Mouse (Mus musculus): ENCODE data around the gene Olfr1220. TPM values are rescaled to one million over a fixed set of nuclear protein-coding genes. Genes with fewer than 3 reads are reported as not detected.

Gene Olfr1220
- total and polyA plus RNA-seq, 3 experiments = not detected

GRCm38 (mm10) chr2:89093848-89094247, 12.8 kb downstream of the Olfr1220 start:
- TF ChIP-seq USF1 (IDR thresholded peaks at IDR 0.05; ENCODE audit: low read depth, low read length) = no peak
- no peak for TF ChIP-seq JUND (conservative IDR thresholded peaks at IDR 0.05; ENCODE audit: low read depth, low read length)
- no peak for TF ChIP-seq CTCF (conservative IDR thresholded peaks at IDR 0.05 in 1 of 2, IDR thresholded peaks at IDR 0.05 in 1 of 2; ENCODE audit: low read depth in 2 of 2, low read length in 2 of 2)
- no peak for TF ChIP-seq POLR2AphosphoS2 (IDR thresholded peaks at IDR 0.05; ENCODE audit: low read depth, low read length)
- no peak for TF ChIP-seq UBTF (IDR thresholded peaks at IDR 0.05; ENCODE audit: low read depth, low read length)
- TF ChIP-seq TBP (conservative IDR thresholded peaks at IDR 0.05; ENCODE audit: low read depth, low read length) = no peak
- no peak for TF ChIP-seq SIN3A (IDR thresholded peaks at IDR 0.05; ENCODE audit: low read length)
- no peak for TF ChIP-seq MYC (IDR thresholded peaks at IDR 0.05; ENCODE audit: low read depth, low read length)
- no peak for TF ChIP-seq KAT2A (IDR thresholded peaks at IDR 0.05; ENCODE audit: insufficient replicate concordance, low read length)
- TF ChIP-seq USF2 (conservative IDR thresholded peaks at IDR 0.05; ENCODE audit: low read depth, low read length) = no peak
- TF ChIP-seq ZKSCAN1 (IDR thresholded peaks at IDR 0.05; ENCODE audit: borderline replicate concordance, low read depth, low read length) = no peak
- no peak for TF ChIP-seq ZC3H11A (IDR thresholded peaks at IDR 0.05; ENCODE audit: low read depth, low read length)
- no peak for TF ChIP-seq MAX (IDR thresholded peaks at IDR 0.05; ENCODE audit: low read length)
- no peak for DNase-seq (ENCODE audit: extremely low read depth)
- Histone ChIP-seq H3K9me3 (replicated peaks; ENCODE audit: low read length) (peaks cover 24% of the 10 kb centered on the region), H3K4me2 (ENCODE audit: insufficient read depth, low read depth, poor library complexity, severe bottlenecking) (no peak overlapping the region), H3K9ac (ENCODE audit: insufficient read depth, low read depth) (no peak overlapping the region), H3K27ac (ENCODE audit: insufficient read depth, low read depth) (no peak overlapping the region), H3K79me2 (replicated peaks; ENCODE audit: control insufficient read depth, extremely low read depth, insufficient read depth, poor library complexity, severe bottlenecking) (no peaks in the 10 kb centered on the region), H3K36me3 (replicated peaks in 1 of 2; ENCODE audit: control insufficient read depth in 1 of 2, insufficient read depth in 1 of 2, low read length in 1 of 2) (no peaks in the 10 kb centered on the region), H3K4me3 (replicated peaks in 1 of 3; ENCODE audit: low read depth in 2 of 3, low read length in 2 of 3, poor library complexity in 1 of 3) (no peak overlapping the region), H3K27me3 (replicated peaks) (no peaks in the 10 kb centered on the region), H3K4me1 (ENCODE audit: control insufficient read depth in 1 of 2, insufficient read depth in 2 of 2) (no peaks in the 10 kb centered on the region)
- in situ Hi-C loops (cut with MboI; ENCODE audit: low pct_ligation_motif_present, low pct_unique_long_range_greater_than_20kb, low sequenced_read_pairs) = no loop called here
- dilution Hi-C loops (cut with MboI; ENCODE audit: extremely low pct_ligation_motif_present, extremely low pct_unique_long_range_greater_than_20kb, low sequenced_read_pairs) = no loop called here

DNA sequence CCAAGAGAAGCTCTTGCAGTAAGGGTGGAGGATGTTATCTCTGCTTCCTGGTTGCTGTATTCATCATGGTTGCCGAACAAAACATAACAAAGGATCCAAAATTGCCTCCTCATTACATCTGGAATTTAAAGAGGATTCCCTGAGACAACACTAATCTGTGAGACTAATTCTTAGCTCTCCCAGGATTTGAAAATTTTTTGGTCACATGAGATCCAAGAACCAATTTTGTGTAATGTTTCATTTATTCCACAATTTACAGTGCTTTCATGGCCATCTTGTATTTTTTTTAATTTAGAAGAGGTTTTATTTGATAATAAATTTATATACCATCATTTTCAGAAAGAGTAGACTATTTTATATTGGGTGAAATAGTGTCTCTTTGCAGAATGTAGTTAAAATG, 23.2 kb downstream of the Olfr1220 start, which contains the start of gene Olfr1219:
Gene Olfr1219 (minus strand): TSS at position 101 of the 400 bp plus-strand sequence.
- no peak within 1 kb of the TSS for H3K4me3 ChIP-seq (replicated peaks in 1 of 3; ENCODE audit: low read depth in 2 of 3, low read length in 2 of 3, poor library complexity in 1 of 3)
- no peaks in the 10 kb centered on the region for H3K27me3 ChIP-seq (replicated peaks)
- dilution Hi-C loops (cut with MboI; ENCODE audit: extremely low pct_ligation_motif_present, extremely low pct_unique_long_range_greater_than_20kb, low sequenced_read_pairs) (no loop called here), in situ Hi-C loops (cut with MboI; ENCODE audit: low pct_ligation_motif_present, low pct_unique_long_range_greater_than_20kb, low sequenced_read_pairs) (no loop called here)
- H3K4me2 ChIP-seq (ENCODE audit: insufficient read depth, low read depth, poor library complexity, severe bottlenecking) = no peak within 1 kb of the TSS
- no peak within 1 kb of the TSS for H3K9ac ChIP-seq (ENCODE audit: insufficient read depth, low read depth)
- no peaks in the 10 kb centered on the region for H3K36me3 ChIP-seq (replicated peaks in 1 of 2; ENCODE audit: control insufficient read depth in 1 of 2, insufficient read depth in 1 of 2, low read length in 1 of 2)
- peaks cover 10% of the 10 kb centered on the region for H3K9me3 ChIP-seq (replicated peaks; ENCODE audit: low read length)
- TF ChIP-seq RAD21 (IDR thresholded peaks at IDR 0.05; ENCODE audit: low read depth, low read length) (no peak), ZC3H11A (IDR thresholded peaks at IDR 0.05; ENCODE audit: low read depth, low read length) (no peak), CHD2 (IDR thresholded peaks at IDR 0.05; ENCODE audit: low read length) (no peak), JUND (conservative IDR thresholded peaks at IDR 0.05; ENCODE audit: low read depth, low read length) (no peak)
- no peak for DNase-seq (ENCODE audit: extremely low read depth)
- H3K27ac ChIP-seq (ENCODE audit: insufficient read depth, low read depth) = no peak within 1 kb of the TSS
- H3K79me2 ChIP-seq (replicated peaks; ENCODE audit: control insufficient read depth, extremely low read depth, insufficient read depth, poor library complexity, severe bottlenecking) = no peaks in the 10 kb centered on the region
- H3K4me1 ChIP-seq (ENCODE audit: control insufficient read depth in 1 of 2, insufficient read depth in 2 of 2) = no peaks in the 10 kb centered on the region

- Histone ChIP-seq H3K27me3 (replicated peaks) (no peaks in the 10 kb centered on the region), H3K36me3 (replicated peaks in 1 of 2; ENCODE audit: control insufficient read depth in 1 of 2, insufficient read depth in 1 of 2, low read length in 1 of 2) (no peaks in the 10 kb centered on the region), H3K79me2 (replicated peaks; ENCODE audit: control insufficient read depth, extremely low read depth, insufficient read depth, poor library complexity, severe bottlenecking) (no peaks in the 10 kb centered on the region), H3K27ac (ENCODE audit: insufficient read depth, low read depth) (no peak overlapping the region), H3K4me1 (ENCODE audit: control insufficient read depth in 1 of 2, insufficient read depth in 2 of 2) (no peaks in the 10 kb centered on the region), H3K4me2 (ENCODE audit: insufficient read depth, low read depth, poor library complexity, severe bottlenecking) (no peak overlapping the region), H3K9ac (ENCODE audit: insufficient read depth, low read depth) (no peak overlapping the region), H3K4me3 (replicated peaks in 1 of 3; ENCODE audit: low read depth in 2 of 3, low read length in 2 of 3, poor library complexity in 1 of 3) (no peak overlapping the region), H3K9me3 (replicated peaks; ENCODE audit: low read length) (peaks cover 11% of the 10 kb centered on the region)
- no peak for DNase-seq (ENCODE audit: extremely low read depth)
- in situ Hi-C loops (cut with MboI; ENCODE audit: low pct_ligation_motif_present, low pct_unique_long_range_greater_than_20kb, low sequenced_read_pairs) (no loop called here), dilution Hi-C loops (cut with MboI; ENCODE audit: extremely low pct_ligation_motif_present, extremely low pct_unique_long_range_greater_than_20kb, low sequenced_read_pairs) (no loop called here)
- no peak for TF ChIP-seq SIN3A (IDR thresholded peaks at IDR 0.05; ENCODE audit: low read length)
- no peak for TF ChIP-seq HCFC1 (IDR thresholded peaks at IDR 0.05; ENCODE audit: low read depth, low read length)
- TF ChIP-seq JUN (IDR thresholded peaks at IDR 0.05; ENCODE audit: insufficient read depth, low read depth, low read length) = no peak
- no peak for TF ChIP-seq NRF1 (IDR thresholded peaks at IDR 0.05; ENCODE audit: low read depth, low read length)
- TF ChIP-seq KAT2A (IDR thresholded peaks at IDR 0.05; ENCODE audit: insufficient replicate concordance, low read length) = no peak
- no peak for TF ChIP-seq POLR2A (IDR thresholded peaks at IDR 0.05; ENCODE audit: low read depth, low read length)
- TF ChIP-seq RCOR1 (conservative IDR thresholded peaks at IDR 0.05; ENCODE audit: low read depth, low read length) = no peak
- TF ChIP-seq UBTF (IDR thresholded peaks at IDR 0.05; ENCODE audit: low read depth, low read length) = no peak
- no peak for TF ChIP-seq ZKSCAN1 (IDR thresholded peaks at IDR 0.05; ENCODE audit: borderline replicate concordance, low read depth, low read length)
- TF ChIP-seq JUND (conservative IDR thresholded peaks at IDR 0.05; ENCODE audit: low read depth, low read length) = no peak
- no peak for TF ChIP-seq IRF4 (IDR thresholded peaks at IDR 0.05; ENCODE audit: low read depth, low read length)
- no peak for TF ChIP-seq BHLHE40 (IDR thresholded peaks at IDR 0.05; ENCODE audit: low read depth, low read length)
- TF ChIP-seq NELFE (IDR thresholded peaks at IDR 0.05; ENCODE audit: low read depth, low read length) = no peak
- TF ChIP-seq ZC3H11A (IDR thresholded peaks at IDR 0.05; ENCODE audit: low read depth, low read length) = no peak
- TF ChIP-seq GABPA (IDR thresholded peaks at IDR 0.05; ENCODE audit: insufficient replicate concordance, low read depth, low read length) = no peak
- TF ChIP-seq ELF1 (IDR thresholded peaks at IDR 0.05; ENCODE audit: low read depth, low read length) = no peak
- TF ChIP-seq PAX5 (IDR thresholded peaks at IDR 0.05; ENCODE audit: low read length) = no peak
- no peak for TF ChIP-seq USF1 (IDR thresholded peaks at IDR 0.05; ENCODE audit: low read depth, low read length)
- TF ChIP-seq CHD2 (IDR thresholded peaks at IDR 0.05; ENCODE audit: low read length) = no peak
Observed at GRCm38 (mm10) chr2:89081487-89081886, 25.1 kb downstream of the Olfr1220 start.
